Mouse (Mus musculus) frontal cortex, postnatal 14 days (tissue): ENCODE measurements at regions not wholly inside any gene's neighbourhood (a gene's known extent, or its start where the extent isn't known, plus 50 kb on each side); places are given as distances from the start of the nearest gene placed in this dataset.

Experiments
- DNase-seq, 2 experiments: peaks; one replicate each; pipeline ENCODE4 v3.0.0; 2022; ENCODE audit warnings: low spot score in 2 of 2

DNA sequence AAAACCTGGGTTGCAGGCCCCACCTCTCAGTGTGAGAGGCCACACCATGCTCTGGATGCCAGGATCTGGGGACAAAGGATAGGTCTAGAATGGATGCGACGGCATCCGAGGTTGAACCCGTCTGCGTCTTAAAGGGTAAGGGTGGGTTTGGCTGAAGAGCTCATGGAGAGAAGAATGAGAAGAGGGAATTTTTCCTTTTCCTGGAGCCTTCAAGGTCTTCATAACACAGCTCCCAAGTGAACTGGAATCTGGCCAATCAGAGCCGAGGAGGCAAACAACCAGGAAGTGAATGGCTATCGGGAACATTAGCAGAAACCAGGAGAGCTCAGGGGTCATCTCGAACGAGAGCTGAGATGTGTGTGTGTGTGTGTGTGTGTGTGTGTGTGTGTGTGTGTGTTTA is 320.1 kb downstream of the Med13l start:
- no peak for DNase-seq

DNA sequence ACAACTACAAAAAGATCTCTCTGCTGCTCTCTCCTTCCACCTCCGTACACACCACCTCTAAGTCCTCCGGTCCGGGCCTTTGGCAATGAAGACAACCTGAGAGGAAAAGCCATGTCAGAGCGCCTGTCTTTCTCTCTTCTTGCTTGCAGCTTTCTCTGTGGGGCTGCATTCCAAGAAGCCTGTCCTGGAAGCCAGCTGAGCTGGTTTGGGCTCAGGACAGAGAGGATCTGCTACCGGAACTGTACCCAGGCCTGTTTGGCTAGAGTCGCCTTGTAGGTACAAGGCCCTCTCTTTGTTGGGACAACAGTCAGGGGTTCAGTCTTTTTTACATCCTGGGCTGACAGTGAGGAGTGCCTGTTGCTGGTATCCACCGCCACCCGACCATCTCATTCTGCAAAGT is 321.4 kb downstream of the Med13l start:
- DNase-seq = no peak

DNA sequence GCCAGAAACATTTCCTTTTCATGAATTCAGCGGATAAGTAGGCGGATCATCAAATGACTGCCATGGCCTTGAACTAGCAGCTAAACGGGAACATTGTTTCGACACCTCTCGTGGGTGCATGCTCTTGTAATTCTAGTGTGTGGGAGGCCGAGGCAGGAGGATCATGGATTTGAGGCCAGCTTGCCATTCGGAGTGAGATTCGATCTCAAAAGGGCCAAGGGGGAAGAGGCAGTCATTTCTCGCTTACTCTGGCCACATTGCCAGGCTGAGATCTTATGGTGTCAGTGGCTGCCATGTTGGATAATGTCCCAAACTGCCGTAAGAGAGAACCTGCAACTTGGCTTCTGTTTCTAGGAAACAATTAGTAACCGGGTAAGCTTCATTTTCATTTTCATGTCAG is 327.7 kb downstream of the Med13l start:
- no peak for DNase-seq

DNA sequence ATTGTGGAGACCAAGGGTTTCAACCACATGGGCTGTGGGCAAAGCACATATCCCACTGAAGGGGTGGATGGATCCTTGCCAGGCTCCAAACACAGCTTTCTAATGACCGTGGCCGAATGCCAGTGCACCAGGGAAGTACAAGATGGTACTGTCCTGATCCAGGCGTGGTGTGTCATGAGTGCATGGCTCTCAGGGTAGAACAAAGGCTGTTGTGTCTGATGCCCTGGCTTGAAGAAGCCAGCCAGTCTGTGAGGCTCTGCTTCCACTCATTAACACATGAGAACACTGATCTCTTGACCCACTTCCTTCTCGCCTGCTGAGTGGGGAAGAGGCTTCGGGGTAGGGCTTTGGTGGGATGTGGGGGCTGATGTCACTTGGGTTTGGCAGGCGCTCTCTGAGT is 330.7 kb downstream of the Med13l start:
- DNase-seq = peak; percentile 5 to 35

DNA sequence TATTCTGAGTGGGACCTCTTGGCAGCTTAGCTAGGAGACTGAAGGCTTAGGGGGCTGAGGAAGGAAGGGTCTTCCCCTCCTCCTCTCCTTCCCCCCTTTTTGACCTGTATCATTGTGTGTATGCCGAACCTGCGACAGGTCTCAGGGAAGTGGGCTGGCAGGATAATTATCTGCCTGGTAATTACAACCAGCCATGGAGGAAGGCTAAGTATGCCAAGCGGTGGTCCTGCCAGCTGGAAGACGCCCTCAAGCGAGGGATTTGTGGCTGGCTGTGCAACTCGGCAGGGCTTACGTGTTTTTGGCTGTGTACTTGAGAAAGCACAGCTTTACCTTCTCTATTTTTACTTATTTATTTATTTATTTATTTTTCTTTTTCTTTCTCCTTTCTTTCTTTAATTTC is 347.7 kb downstream of the Med13l start:
- DNase-seq = no peak

DNA sequence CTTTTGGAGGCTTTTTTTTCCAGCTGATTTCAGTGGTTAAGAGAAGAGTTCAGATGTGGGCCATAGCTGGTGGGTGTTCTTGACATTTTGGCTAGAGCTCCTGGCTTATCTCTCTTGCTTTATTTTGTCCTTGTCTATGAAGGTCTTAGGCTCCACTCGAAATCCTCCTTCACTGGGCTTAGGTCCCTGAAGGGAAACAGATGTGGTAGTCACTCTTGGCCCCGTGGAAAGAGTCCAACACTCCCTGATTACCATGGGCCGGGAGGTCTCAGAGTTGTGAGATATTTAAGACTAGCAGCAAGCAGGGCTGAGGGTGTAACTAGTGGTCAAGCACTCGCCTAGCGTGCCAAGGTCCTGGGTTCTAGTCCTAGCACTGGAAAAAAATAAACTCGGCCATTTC is 349.3 kb downstream of the Med13l start:
- no peak for DNase-seq

DNA sequence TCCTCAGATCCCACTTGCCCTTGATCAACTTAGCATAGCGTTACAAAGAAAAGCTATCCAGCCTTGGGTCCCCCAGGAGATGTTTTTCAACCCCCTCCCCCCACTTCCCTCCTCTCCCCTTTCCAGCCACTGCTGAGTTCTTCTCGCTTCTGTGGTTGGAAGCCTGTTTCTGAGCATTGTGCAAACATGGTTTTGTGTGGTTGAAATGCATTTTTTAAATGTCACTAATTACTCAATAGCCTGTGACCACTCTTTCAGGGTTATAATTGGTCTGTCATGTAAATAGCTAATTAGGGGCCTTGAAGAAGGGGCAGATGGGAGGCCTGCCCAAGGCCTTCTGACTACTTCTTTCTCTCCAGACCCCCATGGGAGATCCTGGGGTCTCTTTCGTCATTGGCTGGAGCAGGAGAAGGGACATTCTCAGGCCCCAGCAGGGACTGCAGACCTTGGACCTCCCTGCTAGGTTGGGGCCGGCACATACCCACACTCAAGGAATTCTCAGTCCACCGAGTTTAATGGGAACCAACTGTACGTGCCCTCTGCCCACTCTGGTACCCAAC is 353.8 kb downstream of the Med13l start:
- DNase-seq = no peak

DNA sequence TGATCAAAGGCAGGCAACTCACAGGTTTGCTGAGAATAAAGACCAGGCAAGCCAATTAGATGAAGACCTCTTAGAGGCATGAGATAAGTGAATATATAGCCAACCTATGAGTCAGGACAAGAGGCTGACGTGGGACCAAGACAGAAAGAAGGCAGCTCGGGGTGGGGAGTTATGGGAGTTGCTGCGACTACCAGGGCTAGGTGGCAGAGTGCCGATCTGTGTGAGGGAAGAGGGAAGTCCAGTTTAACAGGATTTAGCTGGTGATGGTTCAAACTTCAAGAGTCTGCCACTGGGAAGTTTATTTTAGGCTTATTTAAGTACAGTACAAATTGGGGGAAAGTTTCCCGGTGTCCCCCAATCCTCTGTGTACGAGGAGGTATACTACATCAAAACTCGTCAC is 362.9 kb downstream of the Med13l start:
- no peak for DNase-seq

DNA sequence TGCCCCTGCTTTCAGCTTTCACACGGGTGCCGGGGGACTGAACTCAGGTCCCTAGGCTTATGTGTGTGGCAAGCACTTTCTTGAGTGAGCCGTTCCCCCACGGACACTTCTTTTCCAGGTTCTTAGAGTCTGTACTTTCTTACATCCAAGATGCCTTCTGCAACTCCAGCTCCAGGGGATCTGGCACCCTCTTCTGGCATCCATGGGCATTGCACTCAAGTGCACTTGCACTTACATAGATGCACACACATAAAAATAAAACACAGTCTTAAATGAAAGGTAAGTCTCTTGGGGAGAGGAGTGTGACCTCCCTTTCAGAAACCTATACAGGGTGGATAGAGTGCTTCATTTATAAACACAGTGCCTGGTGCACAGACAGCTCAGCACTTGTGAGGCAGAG is 368.6 kb downstream of the Med13l start:
- no peak for DNase-seq

DNA sequence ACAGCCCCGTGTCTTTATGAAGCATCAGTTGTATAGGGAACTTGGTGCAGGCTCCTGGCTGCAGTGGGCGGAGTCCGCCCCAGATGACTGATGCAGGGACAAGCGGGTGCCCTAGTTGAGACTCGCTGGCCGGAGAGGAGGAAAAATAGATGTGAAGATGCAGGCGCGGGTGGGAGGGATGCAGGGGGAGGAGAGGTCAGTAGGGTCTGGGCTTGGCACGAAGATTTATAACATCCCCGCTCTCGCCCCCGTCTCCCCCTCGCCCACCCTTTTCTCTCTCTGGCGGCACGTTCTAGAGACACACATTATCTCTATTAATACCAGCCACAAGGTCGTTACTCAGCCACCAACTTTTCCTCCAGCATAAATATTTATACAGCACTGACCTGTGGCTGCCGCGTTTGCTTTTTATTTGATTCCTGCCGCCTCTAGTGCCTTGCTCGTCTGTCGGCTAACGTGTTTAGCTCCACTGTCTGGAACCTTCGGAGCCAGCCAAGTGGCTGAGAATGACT is 369.6 kb downstream of the Med13l start:
- DNase-seq = no peak

DNA sequence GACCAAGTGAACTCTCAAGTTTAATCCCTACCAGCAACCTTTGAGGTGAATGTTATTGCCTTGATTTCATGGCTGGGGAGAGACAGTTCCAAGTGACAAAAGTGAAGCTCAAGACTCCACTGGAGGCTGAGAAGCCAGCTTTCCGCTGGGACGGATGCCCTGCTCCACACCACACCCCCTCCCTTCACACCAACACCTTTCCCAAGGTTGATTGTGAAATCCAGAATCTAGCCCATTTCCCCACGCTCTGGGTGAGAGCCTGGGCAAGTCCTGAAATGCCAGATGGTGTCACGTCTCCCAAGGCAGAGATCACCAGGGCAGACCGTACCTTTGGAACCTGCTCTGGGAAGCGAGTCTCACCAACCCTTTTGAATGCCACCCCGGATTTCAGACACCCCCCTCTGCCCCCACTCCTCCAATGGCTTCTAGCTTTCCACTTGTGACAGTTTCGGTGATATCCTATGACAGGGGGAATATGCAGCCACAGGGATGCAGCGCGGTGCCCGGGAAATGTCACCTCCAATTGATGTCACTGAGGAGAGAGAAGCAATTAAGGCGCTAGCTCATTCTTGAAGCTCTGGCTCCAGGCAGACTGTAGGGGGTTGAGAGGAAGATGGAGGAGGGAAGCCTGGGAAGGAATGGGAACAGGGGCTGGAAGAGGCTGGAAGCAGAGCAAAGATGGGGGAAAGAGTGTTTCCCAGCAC is 379.0 kb downstream of the Med13l start:
- DNase-seq = no peak

DNA sequence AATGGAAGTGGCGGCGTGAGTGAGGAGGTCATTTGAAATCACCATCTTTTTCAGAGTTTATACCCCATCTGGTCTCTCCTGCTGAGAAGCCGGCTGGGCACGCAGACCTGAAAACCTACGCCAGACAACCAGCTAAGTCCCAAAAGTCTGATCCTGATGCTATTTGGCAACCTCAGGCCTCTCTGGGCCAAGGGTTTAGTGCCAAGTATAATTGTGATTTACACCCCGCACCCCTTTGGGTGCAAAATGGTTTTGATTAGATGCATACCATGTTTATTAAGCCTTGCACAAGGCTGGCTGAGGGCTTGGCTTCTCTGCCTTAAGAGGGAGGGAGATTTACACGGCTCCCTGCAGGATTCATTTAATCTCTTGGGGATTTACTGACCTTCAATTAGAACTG is 383.8 kb downstream of the Med13l start:
- DNase-seq = no peak

DNA sequence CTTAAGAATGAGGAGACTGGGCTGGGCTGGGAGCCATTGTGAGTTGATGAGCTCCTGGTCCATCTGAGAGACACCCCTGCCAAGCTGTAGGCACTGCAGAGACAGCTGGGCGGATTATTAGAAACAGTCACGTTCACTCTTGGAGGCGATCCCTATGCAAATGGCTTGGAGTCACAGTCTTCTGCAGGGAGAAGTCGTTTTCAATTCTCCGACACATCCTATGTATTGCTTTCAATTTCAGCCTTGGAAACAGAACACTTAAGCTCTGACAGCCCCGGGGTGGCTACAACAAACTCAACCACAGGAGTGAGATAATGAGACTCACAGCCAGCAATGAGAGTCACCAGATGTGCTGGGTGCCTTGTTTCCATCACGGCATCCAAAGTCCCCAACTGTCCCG is 385.6 kb downstream of the Med13l start:
- DNase-seq = no peak

DNA sequence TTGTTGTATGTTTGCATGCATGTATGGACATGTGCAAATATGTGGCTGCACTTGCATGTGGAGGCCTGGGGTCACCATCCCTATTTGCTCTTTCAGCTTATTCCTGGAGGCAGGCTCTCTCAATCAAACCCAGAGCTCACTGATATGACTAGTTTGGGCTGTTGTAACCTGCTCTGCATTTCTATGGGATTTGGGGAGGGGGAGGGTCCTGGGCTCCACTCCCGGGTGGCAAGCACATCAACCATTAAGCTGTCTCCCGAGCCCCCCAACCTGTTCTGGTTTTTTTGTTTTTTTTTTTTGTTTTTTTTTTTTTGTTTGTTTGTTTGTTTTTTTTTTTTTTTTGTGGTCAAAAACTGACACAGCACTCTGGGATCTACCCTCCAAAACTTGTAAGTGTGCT is 386.5 kb downstream of the Med13l start:
- DNase-seq = no peak

DNA sequence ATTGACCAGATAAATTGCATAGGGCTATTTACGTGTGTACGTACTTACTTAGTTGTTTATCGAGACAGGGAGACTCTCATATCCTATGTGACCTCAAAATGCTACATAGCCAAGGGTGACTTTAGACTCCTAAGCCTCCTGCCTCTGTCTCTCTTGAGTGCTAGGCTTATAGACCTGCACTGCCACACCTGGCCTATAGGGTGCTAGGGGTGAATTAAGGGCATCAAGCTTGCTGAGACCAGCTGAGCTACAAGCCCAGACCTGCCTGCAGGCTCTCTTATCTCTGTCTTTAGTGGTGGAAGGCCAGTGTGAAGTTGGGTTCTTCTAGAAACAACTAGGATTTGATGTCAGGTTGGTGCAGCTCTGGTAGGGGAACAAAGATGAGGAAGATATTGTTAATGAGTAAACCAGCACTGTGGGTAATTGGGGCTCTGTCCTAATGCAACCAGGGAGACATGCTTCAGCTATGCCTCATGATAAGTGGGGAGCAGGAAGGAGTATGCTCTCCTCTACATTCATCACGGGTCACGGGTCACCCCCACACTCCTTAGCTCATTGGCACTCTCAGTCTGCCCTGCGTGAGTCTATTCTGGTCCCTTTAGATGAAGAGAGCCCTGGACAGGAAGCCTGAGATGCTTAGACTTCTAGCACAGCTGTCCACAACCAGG is 387.8 kb downstream of the Med13l start:
- no peak for DNase-seq

DNA sequence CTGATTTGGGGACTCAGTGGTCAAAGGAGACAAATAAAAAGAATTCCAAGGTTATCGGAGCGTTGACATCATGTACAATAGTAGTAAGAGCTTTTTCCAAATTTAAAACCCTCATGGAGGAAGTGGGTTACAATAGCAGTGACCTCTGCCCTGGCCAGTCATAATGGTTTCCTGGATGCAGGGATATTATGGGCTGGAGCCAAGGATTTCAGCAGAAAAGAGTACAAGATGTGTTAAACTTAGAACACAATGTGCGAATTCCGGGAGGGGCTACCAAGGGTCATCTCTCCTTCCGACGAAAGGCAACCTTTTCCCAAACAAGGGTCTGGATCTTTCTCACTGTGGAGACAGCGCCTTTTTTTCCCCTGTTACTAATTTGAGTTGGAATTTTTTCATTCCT is 390.6 kb downstream of the Med13l start:
- no peak for DNase-seq

DNA sequence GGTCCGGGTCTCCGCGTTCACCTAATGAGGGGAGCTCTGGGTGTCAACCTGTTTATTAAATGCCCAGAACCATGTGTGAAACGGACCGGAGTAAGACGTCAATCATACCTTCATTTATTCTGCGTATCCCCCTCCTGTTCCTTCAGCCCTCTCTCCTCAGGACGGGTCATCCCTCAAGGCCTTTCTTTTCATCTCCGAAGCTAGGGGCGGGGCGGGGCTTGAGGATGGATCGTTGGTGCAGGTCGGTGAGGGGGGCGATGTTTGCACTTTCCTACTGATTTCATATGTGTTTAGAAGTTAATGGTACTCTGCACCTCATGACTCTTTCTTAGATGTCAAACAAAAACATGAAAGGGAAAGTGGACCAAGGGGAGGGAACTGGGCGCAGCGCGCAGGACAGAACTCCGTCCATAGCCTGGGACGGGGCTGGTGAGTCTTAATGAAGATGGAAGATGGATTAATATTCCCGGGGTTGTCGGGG is 400.1 kb downstream of the Med13l start:
- no peak for DNase-seq

DNA sequence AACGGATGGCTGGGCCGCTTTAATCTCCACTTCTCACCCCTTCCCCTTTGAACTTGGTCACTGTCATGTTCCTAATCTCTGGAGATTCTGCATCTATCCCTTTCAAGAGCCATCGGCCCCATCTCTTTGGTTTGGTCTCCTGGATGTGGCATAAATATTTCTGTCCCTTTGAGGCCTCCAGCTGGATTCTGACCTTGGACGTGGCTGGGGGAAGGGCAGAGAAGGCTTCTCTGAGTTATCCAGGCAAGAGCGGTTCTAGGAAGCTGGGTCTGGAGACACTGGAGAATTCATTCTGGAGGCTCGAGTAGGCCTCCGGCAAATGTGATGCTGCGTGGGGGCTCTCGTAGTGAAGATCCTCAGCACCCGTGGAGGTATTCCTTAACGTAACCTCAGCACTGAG is 400.6 kb downstream of the Med13l start:
- DNase-seq = no peak

DNA sequence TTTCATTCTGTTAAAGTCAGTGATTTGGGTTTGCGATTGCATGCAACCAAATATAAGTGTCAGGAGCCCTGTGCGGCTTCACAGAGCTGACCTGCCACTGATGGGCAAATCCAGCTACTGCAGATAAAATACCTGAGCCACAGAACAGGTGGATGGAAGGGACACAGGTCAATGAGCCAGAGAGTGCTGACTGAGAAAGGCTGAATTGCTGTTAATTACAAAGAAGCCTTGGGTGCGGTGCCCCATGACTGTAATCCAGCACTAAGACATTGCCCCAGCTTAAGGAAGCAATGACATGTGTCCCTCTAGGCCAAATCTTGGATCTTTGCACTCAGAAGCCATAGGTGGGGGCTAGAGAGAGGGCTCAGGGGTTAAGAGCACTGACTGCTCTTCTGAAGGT is 401.7 kb downstream of the Med13l start:
- DNase-seq = no peak

DNA sequence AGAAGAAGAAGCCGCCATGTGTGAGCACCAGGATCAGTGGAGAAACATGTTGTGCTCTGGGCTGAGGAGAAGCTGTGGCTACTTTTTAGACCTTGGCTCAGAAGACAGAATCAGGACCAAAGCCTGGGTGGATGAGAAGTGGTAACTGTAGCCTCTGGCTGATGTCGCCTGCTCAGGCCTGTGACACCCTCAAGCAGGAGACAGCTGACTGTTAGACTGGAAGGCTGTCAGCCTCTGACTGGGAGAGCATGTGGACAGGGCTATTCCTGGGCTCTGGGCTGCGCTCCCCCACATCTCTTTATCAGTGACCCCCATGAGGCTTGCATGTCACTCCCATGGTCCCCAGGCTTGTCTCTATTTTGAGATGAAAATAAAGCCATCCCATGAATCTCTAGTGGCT is 402.5 kb downstream of the Med13l start:
- DNase-seq = no peak

DNA sequence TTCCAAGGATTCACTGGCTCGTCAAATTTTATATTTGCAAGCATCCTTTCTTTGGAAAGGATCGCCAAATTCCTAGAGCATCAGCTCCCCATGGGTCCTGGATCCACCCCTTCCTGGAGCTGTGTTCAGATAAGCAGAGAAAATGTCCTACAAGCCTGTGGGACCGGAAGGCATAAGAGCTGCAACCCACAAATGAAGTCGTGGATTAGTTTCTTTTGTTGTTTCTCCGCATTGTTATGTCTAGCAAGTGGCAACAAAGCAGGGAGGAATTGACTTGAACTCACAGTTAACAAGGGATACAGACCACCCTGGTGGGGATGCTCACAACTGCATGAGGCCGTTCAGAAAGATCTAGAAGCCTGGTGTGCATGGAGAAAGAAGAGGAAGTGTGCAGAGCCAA is 406.4 kb downstream of the Med13l start:
- DNase-seq = no peak

DNA sequence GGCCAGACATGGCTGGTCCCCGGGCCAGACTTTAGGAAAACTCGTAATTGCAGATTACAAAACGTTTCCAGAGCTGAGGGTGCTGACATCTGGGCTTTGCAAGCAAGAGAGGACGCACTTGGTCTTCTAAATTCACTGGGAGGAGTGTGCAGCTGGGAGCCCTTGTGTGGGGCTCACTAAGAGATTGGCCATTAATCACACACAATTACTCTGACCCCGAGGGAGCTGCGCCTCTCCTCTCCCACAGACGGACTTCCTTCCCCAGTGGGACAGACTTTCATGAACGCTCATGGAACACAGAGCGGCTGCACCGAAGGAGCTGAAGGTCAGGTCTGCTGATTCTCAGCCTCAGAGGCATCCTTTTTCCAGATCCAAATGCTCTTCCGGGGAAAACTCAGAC is 407.2 kb downstream of the Med13l start:
- no peak for DNase-seq

DNA sequence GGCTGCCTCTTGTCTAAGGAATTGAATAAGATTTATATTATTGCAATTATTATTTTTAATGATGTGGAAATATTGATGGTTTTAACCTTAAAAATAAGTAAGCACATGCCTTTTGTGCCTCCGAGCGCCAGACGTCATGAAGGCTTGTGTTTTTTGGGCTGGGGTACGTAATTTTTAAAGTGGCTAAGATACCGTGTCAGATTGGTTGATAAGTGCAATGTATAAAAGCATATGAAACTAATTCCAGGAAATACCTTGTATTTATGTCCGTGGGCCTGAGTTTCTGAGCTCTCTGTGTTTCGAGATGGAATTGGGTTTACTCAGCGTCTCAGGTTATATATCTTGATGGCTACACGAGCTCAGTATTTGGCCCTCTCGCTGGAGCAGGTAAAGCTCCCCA is 414.7 kb downstream of the Med13l start:
- DNase-seq = no peak
